Mouse (Mus musculus): Measurements from ENCODE around the gene Dido1.

Dido1 gene

GRCm38 (mm10) chr2:180683524-180683923 is 26.3 kb downstream of the Dido1 start:
- no peaks in the 10 kb centered on the region for H3K27me3 ChIP-seq (ENCODE audit: insufficient read depth, low read length)
- peaks cover 92% of the 10 kb centered on the region for H3K36me3 ChIP-seq (ENCODE audit: insufficient read depth, low read length)
- TF ChIP-seq NANOG (IDR thresholded peaks at IDR 0.05; ENCODE audit: borderline replicate concordance, low read length) (no peak), POU5F1 (IDR thresholded peaks at IDR 0.05; ENCODE audit: borderline replicate concordance, low read length) (no peak), CTCF (conservative IDR thresholded peaks at IDR 0.05; ENCODE audit: low read length) (no peak)
- no peak overlapping the region for H3K4me3 ChIP-seq (replicated peaks; ENCODE audit: low read length)
- peaks cover 85% of the 10 kb centered on the region for H3K4me1 ChIP-seq (replicated peaks; ENCODE audit: low read depth, low read length)
- no peaks in the 10 kb centered on the region for H3K9me3 ChIP-seq (ENCODE audit: low read length)

- peaks cover 78% of the 10 kb centered on the region for H3K4me1 ChIP-seq (replicated peaks; ENCODE audit: low read depth, low read length)
- TF ChIP-seq NANOG (IDR thresholded peaks at IDR 0.05; ENCODE audit: borderline replicate concordance, low read length) (no peak), POU5F1 (IDR thresholded peaks at IDR 0.05; ENCODE audit: borderline replicate concordance, low read length) (no peak), CTCF (conservative IDR thresholded peaks at IDR 0.05; ENCODE audit: low read length) (no peak)
- H3K36me3 ChIP-seq (ENCODE audit: insufficient read depth, low read length): peaks cover 87% of the 10 kb centered on the region
- no peaks in the 10 kb centered on the region for H3K27me3 ChIP-seq (ENCODE audit: insufficient read depth, low read length)
- no peak overlapping the region for H3K4me3 ChIP-seq (replicated peaks; ENCODE audit: low read length)
- no peaks in the 10 kb centered on the region for H3K9me3 ChIP-seq (ENCODE audit: low read length)
Observed at GRCm38 (mm10) chr2:180681225-180681624, 28.6 kb downstream of the Dido1 start.

GRCm38 (mm10) chr2:180678609-180679140 is 31.1 kb downstream of the Dido1 start:
- H3K4me1 ChIP-seq (replicated peaks; ENCODE audit: low read depth, low read length): peaks cover 57% of the 10 kb centered on the region
- no peaks in the 10 kb centered on the region for H3K9me3 ChIP-seq (ENCODE audit: low read length)
- TF ChIP-seq POU5F1 (IDR thresholded peaks at IDR 0.05; ENCODE audit: borderline replicate concordance, low read length) (0 out of 2 replicates have a peak, but pooled peaks have one; percentile 18), NANOG (IDR thresholded peaks at IDR 0.05; ENCODE audit: borderline replicate concordance, low read length) (no peak), CTCF (conservative IDR thresholded peaks at IDR 0.05; ENCODE audit: low read length) (peak; percentile 76)
- H3K27me3 ChIP-seq (ENCODE audit: insufficient read depth, low read length): no peaks in the 10 kb centered on the region
- H3K36me3 ChIP-seq (ENCODE audit: insufficient read depth, low read length): peaks cover 85% of the 10 kb centered on the region
- no peak overlapping the region for H3K4me3 ChIP-seq (replicated peaks; ENCODE audit: low read length)

GRCm38 (mm10) chr2:180676706-180677105 is 33.1 kb downstream of the Dido1 start:
- Histone ChIP-seq H3K4me3 (replicated peaks; ENCODE audit: low read length) (no peak overlapping the region), H3K9me3 (ENCODE audit: low read length) (no peaks in the 10 kb centered on the region), H3K27me3 (ENCODE audit: insufficient read depth, low read length) (no peaks in the 10 kb centered on the region), H3K36me3 (ENCODE audit: insufficient read depth, low read length) (peaks cover 85% of the 10 kb centered on the region), H3K4me1 (replicated peaks; ENCODE audit: low read depth, low read length) (peaks cover 37% of the 10 kb centered on the region)
- no peak for TF ChIP-seq NANOG (IDR thresholded peaks at IDR 0.05; ENCODE audit: borderline replicate concordance, low read length)
- no peak for TF ChIP-seq POU5F1 (IDR thresholded peaks at IDR 0.05; ENCODE audit: borderline replicate concordance, low read length)
- TF ChIP-seq CTCF (conservative IDR thresholded peaks at IDR 0.05; ENCODE audit: low read length): no peak

- Histone ChIP-seq H3K27me3 (ENCODE audit: insufficient read depth, low read length) (peaks cover 8% of the 10 kb centered on the region; the same call in 1 of the 2 replicates), H3K9me3 (ENCODE audit: low read length) (no peaks in the 10 kb centered on the region), H3K36me3 (ENCODE audit: insufficient read depth, low read length) (peaks cover 71% of the 10 kb centered on the region), H3K4me1 (replicated peaks; ENCODE audit: low read depth, low read length) (peaks cover 58% of the 10 kb centered on the region), H3K4me3 (replicated peaks; ENCODE audit: low read length) (no peak overlapping the region)
- TF ChIP-seq CTCF (conservative IDR thresholded peaks at IDR 0.05; ENCODE audit: low read length): no peak
- no peak for TF ChIP-seq POU5F1 (IDR thresholded peaks at IDR 0.05; ENCODE audit: borderline replicate concordance, low read length)
- TF ChIP-seq NANOG (IDR thresholded peaks at IDR 0.05; ENCODE audit: borderline replicate concordance, low read length): no peak
Observed at GRCm38 (mm10) chr2:180662008-180662407, 47.8 kb downstream of the Dido1 start.

GRCm38 (mm10) chr2:180660521-180660920 is 49.3 kb downstream of the Dido1 start:
- Histone ChIP-seq H3K9me3 (ENCODE audit: low read length) (no peaks in the 10 kb centered on the region), H3K36me3 (ENCODE audit: insufficient read depth, low read length) (peaks cover 56% of the 10 kb centered on the region), H3K27me3 (ENCODE audit: insufficient read depth, low read length) (peaks cover 8% of the 10 kb centered on the region; the same call in 1 of the 2 replicates), H3K4me1 (replicated peaks; ENCODE audit: low read depth, low read length) (peaks cover 58% of the 10 kb centered on the region), H3K4me3 (replicated peaks; ENCODE audit: low read length) (no peak overlapping the region)
- TF ChIP-seq CTCF (conservative IDR thresholded peaks at IDR 0.05; ENCODE audit: low read length): no peak
- no peak for TF ChIP-seq POU5F1 (IDR thresholded peaks at IDR 0.05; ENCODE audit: borderline replicate concordance, low read length)
- TF ChIP-seq NANOG (IDR thresholded peaks at IDR 0.05; ENCODE audit: borderline replicate concordance, low read length): no peak

GRCm38 (mm10) chr2:180659353-180660150 is 50.2 kb downstream of the Dido1 start:
- peaks cover 47% of the 10 kb centered on the region for H3K36me3 ChIP-seq (ENCODE audit: insufficient read depth, low read length)
- H3K4me3 ChIP-seq (replicated peaks; ENCODE audit: low read length): peak overlapping the region; percentile 45
- H3K27me3 ChIP-seq (ENCODE audit: insufficient read depth, low read length): peaks cover 8% of the 10 kb centered on the region; the same call in 1 of the 2 replicates
- H3K9me3 ChIP-seq (ENCODE audit: low read length): no peaks in the 10 kb centered on the region
- no peak for TF ChIP-seq POU5F1 (IDR thresholded peaks at IDR 0.05; ENCODE audit: borderline replicate concordance, low read length)
- TF ChIP-seq NANOG (IDR thresholded peaks at IDR 0.05; ENCODE audit: borderline replicate concordance, low read length): no peak
- TF ChIP-seq CTCF (conservative IDR thresholded peaks at IDR 0.05; ENCODE audit: low read length): no peak
- H3K4me1 ChIP-seq (replicated peaks; ENCODE audit: low read depth, low read length): peaks cover 52% of the 10 kb centered on the region

- Histone ChIP-seq H3K27me3 (ENCODE audit: insufficient read depth, low read length) (peaks cover 8% of the 10 kb centered on the region; the same call in 1 of the 2 replicates), H3K4me1 (replicated peaks; ENCODE audit: low read depth, low read length) (peaks cover 41% of the 10 kb centered on the region), H3K9me3 (ENCODE audit: low read length) (no peaks in the 10 kb centered on the region), H3K36me3 (ENCODE audit: insufficient read depth, low read length) (peaks cover 40% of the 10 kb centered on the region), H3K4me3 (replicated peaks; ENCODE audit: low read length) (no peak overlapping the region)
- TF ChIP-seq POU5F1 (IDR thresholded peaks at IDR 0.05; ENCODE audit: borderline replicate concordance, low read length) (no peak), CTCF (conservative IDR thresholded peaks at IDR 0.05; ENCODE audit: low read length) (no peak), NANOG (IDR thresholded peaks at IDR 0.05; ENCODE audit: borderline replicate concordance, low read length) (no peak)
Observed at GRCm38 (mm10) chr2:180658381-180658780, 51.4 kb downstream of the Dido1 start.
